Mouse (Mus musculus) megakaryocyte, adult 5-6 weeks (primary cell): ENCODE measurements around the gene Trim2. TPM values are rescaled to one million over a fixed set of nuclear protein-coding genes. Genes with fewer than 3 reads are reported as not detected.

Experiments
- total RNA-seq, 2 experiments: library from RNA; stranded (forward) in 1 of 2; stranded (reverse) in 1 of 2; fragments of 153-499, 151-499 nt in 1 of 2; fragments of 221-1000, 200-1000 nt in 1 of 2; gene quantifications; 2 replicates each; pipeline versions ENCODE4 v1.2.3 to v1.2.4; 2015 to 2017

Trim2 gene
- total RNA-seq, 2 experiments from 2014 or later, result 0.99 TPM; not detected in 1

Other genes with a start within 250 kb of the Trim2 start
- 5.8 and 7.1 TPM in 2 replicates for gene Mnd1, start 151.1 kb downstream of the Trim2 start, total RNA-seq (2015)
- 7.4 and 7.6 TPM in 2 replicates for gene Mnd1, start 151.1 kb downstream of the Trim2 start, total RNA-seq (2017)
- gene Gm6525, start 132.8 kb downstream of the Trim2 start, total RNA-seq (2015), result 0.27 TPM in 1 of 2 replicates, not detected in the other
- not detected in 2 replicates for gene Gm6525, start 132.8 kb downstream of the Trim2 start, total RNA-seq (2017)
- 0.09 and 0.32 TPM in 2 replicates for gene Fhdc1, start 173.6 kb upstream of the Trim2 start, total RNA-seq (2015)
- gene Fhdc1, start 173.6 kb upstream of the Trim2 start, total RNA-seq (2017), result 0.65 and 0.73 TPM in 2 replicates